Mouse (Mus musculus) CH12.LX (cell line): ENCODE measurements around the gene Arhgef10l. TPM values are rescaled to one million over a fixed set of nuclear protein-coding genes. Genes with fewer than 3 reads are reported as not detected.

Source experiments
- DNase-seq: peaks from one replicate; pipeline ENCODE4 v3.0.0-alpha.2; 2013; ENCODE audit errors: extremely low read depth
- H3K27ac ChIP-seq: 2 replicates; pipeline ENCODE4 v1.5.1; 2012; ENCODE audit warnings: low read depth, mild to moderate bottlenecking, control low read depth, moderate library complexity; ENCODE audit not compliant: insufficient read depth
- H3K27me3 ChIP-seq: replicated peaks from 2 replicates; pipeline ENCODE3; 2012; ENCODE audit warnings: inconsistent platforms
- H3K36me3 ChIP-seq, 2 experiments: replicated peaks in 1 of 2; 2 replicates each; pipeline versions ENCODE3 to v1.6.1; 2012; ENCODE audit warnings: inconsistent platforms in 1 of 2, low read length in 1 of 2, mild to moderate bottlenecking in 1 of 2, mixed read lengths in 1 of 2, moderate library complexity in 1 of 2; ENCODE audit not compliant: control insufficient read depth in 1 of 2, insufficient read depth in 1 of 2
- H3K4me1 ChIP-seq, 2 experiments: 2 replicates each; pipeline ENCODE4 v1.6.1; 2012; ENCODE audit warnings: inconsistent platforms in 1 of 2, moderate library complexity in 1 of 2; ENCODE audit not compliant: insufficient read depth in 2 of 2, control insufficient read depth in 1 of 2
- H3K4me2 ChIP-seq: 2 replicates; pipeline ENCODE4 v1.6.1; 2012; ENCODE audit warnings: low read depth, mild to moderate bottlenecking, control low read depth; ENCODE audit not compliant: poor library complexity, insufficient read depth, severe bottlenecking
- H3K4me3 ChIP-seq, 3 experiments: fragments of 150-350 bp in 1 of 3; sonication (generic) in 1 of 3; replicated peaks in 1 of 3; 2 replicates each; pipeline versions ENCODE3 to v1.5.1; 2011 to 2012; ENCODE audit warnings: low read depth in 2 of 3, low read length in 2 of 3, mild to moderate bottlenecking in 2 of 3, moderate library complexity in 2 of 3, control low read depth in 1 of 3, improper control_type of control experiment in 1 of 3, inconsistent platforms in 1 of 3, mixed read lengths in 1 of 3; ENCODE audit not compliant: poor library complexity in 1 of 3
- H3K79me2 ChIP-seq: replicated peaks from 2 replicates; pipeline ENCODE4 v1.6.1; 2012; ENCODE audit warnings: mild to moderate bottlenecking, moderate library complexity; ENCODE audit not compliant: control insufficient read depth, poor library complexity, insufficient read depth, severe bottlenecking; ENCODE audit errors: extremely low read depth
- H3K9ac ChIP-seq: 2 replicates; pipeline ENCODE4 v1.6.1; 2012; ENCODE audit warnings: low read depth, mild to moderate bottlenecking, control low read depth, moderate library complexity; ENCODE audit not compliant: insufficient read depth
- H3K9me3 ChIP-seq: replicated peaks from 2 replicates; pipeline ENCODE3; 2012; ENCODE audit warnings: low read length, inconsistent platforms, mixed read lengths
- GABPA ChIP-seq: IDR thresholded peaks from 2 replicates; pipeline ENCODE4 v1.6.1; 2012; ENCODE audit warnings: low read depth, low read length, improper control_type of control experiment, inconsistent platforms; ENCODE audit not compliant: insufficient replicate concordance
- HCFC1 ChIP-seq: IDR thresholded peaks from 2 replicates; pipeline ENCODE4 v1.6.1; 2012; ENCODE audit warnings: low read depth, mild to moderate bottlenecking, inconsistent platforms, low read length, improper control_type of control experiment
- JUN ChIP-seq: IDR thresholded peaks from 2 replicates; pipeline ENCODE4 v1.6.1; 2011; ENCODE audit warnings: low read depth, mild to moderate bottlenecking, low read length, improper control_type of control experiment, moderate library complexity; ENCODE audit not compliant: insufficient read depth
- KAT2A ChIP-seq: IDR thresholded peaks from 2 replicates; pipeline ENCODE4 v1.6.1; 2012; ENCODE audit warnings: low read length, improper control_type of control experiment, inconsistent platforms; ENCODE audit not compliant: insufficient replicate concordance
- MYC ChIP-seq: IDR thresholded peaks from 2 replicates; pipeline ENCODE4 v1.6.1; 2011; ENCODE audit warnings: low read depth, mild to moderate bottlenecking, improper control_type of control experiment, low read length
- NELFE ChIP-seq: IDR thresholded peaks from 2 replicates; pipeline ENCODE4 v1.6.1; 2011; ENCODE audit warnings: low read depth, low read length, improper control_type of control experiment
- NRF1 ChIP-seq: IDR thresholded peaks from 2 replicates; pipeline ENCODE4 v1.6.1; 2014; ENCODE audit warnings: low read depth, mild to moderate bottlenecking, inconsistent platforms, low read length, improper control_type of control experiment, moderate library complexity
- PAX5 ChIP-seq: IDR thresholded peaks from 2 replicates; pipeline ENCODE4 v1.6.1; 2012; ENCODE audit warnings: low read length, inconsistent platforms, mixed read lengths
- RAD21 ChIP-seq: IDR thresholded peaks from 2 replicates; pipeline ENCODE4 v1.6.1; 2011; ENCODE audit warnings: low read depth, mild to moderate bottlenecking, low read length, improper control_type of control experiment, moderate library complexity
- UBTF ChIP-seq: IDR thresholded peaks from 2 replicates; pipeline ENCODE4 v1.6.1; 2012; ENCODE audit warnings: low read depth, mild to moderate bottlenecking, inconsistent platforms, low read length, improper control_type of control experiment, moderate library complexity
- dilution Hi-C: fragments of 300-500 bp; cut with MboI; formaldehyde crosslinking; loops from 2 replicates; pipeline ENCODE4 v1.14.3; 2020; ENCODE audit warnings: low sequenced_read_pairs; ENCODE audit not compliant: extremely low pct_unique_long_range_greater_than_20kb, extremely low pct_ligation_motif_present
- in situ Hi-C: fragments of 300-500 bp; cut with MboI; formaldehyde crosslinking; loops from 3 replicates; pipeline ENCODE4 v1.14.3; 2019; ENCODE audit warnings: low sequenced_read_pairs, low pct_ligation_motif_present, low pct_unique_long_range_greater_than_20kb, mixed read lengths
- polyA plus RNA-seq: library from polyadenylated mRNA; unstranded; fragments of >175 nt; gene quantifications from 2 replicates; pipeline ENCODE4 v1.2.1, GENCODE M21; 2012; ENCODE audit warnings: low read depth; ENCODE audit not compliant: insufficient read length
- total RNA-seq, 2 experiments: library from RNA; depleted of rRNA; stranded (reverse); fragments of 300-350 nt in 1 of 2; fragments of >200 nt in 1 of 2; gene quantifications; 2 replicates each; pipeline ENCODE4 v1.2.3; 2012 to 2014

Gene Arhgef10l
- total and polyA plus RNA-seq, 3 experiments, result 4.5 to 15.8 (median 10.2) TPM

DNA sequence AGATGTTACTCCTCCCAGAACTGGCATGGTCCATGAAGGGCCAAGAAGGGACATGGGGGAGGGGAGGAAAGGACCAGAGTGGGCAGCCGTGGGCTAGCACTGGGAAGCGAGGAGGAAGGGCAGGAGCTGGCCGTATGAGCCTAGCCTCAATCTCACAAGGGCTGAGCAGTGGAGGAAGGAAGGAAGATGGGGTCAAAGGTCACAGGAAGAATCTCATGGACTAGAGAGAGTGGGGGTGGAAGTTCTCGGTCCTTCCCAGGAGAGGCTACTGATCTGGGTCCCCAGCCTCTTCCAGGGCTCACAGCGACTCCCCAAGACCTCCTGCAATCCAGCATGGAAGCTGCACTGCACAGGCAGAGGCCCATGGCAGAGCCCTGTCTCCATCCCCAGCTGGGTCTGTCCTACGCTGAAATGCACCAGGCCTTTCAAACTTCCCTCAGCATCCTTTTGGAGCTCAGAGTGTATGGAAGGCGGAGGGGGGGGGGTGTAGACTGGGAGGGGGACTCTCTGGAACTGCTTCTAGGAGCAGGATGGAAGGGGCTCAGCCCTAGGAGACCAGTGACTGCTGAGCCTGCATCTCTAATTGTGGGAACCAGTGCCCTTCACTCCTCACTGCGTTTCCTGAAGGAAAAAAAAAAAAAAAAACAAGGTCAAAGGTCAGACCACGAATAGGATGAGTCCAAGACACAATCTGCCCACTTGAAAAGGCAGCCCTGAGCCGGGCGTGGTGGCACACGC, 7.9 kb upstream of the Arhgef10l start:
- peaks cover 20% of the 10 kb centered on the region for H3K27me3 ChIP-seq
- no peak overlapping the region for H3K4me2 ChIP-seq
- no peaks in the 10 kb centered on the region for H3K79me2 ChIP-seq
- no peak overlapping the region for H3K4me3 ChIP-seq
- H3K4me1 ChIP-seq, result no peaks in the 10 kb centered on the region
- dilution Hi-C loops, result no loop called here
- in situ Hi-C loops, result loop anchor here (10.0 kb wide), 1 partner anchor 119 kb away; no protein-coding TSS in a partner anchor
- no peak overlapping the region for H3K27ac ChIP-seq
- no peak overlapping the region for H3K9ac ChIP-seq
- DNase-seq, result no peak
- no peaks in the 10 kb centered on the region for H3K36me3 ChIP-seq
- H3K9me3 ChIP-seq, result no peaks in the 10 kb centered on the region
- TF ChIP-seq MYC, result no peak
- TF ChIP-seq UBTF, result no peak

DNA sequence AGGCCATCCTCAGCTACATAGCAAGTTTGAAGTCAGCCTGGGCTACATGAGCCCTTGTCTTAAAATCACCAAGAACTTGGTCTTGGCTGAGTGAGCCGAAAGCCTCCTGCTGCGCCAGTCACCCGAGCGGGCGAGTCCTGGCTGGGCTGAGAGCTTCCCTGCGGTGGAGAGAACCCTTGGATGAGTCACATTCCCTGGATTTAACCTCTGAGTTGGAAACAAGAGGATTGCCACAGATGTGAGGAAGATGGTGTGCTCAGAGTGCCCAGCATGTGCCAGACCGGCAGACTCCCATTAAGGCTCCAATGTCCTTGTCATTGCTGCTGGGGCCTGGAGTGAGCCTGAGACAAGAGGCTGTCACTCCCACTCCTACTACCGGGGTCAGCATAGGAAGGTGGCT, 2.0 kb upstream of the Arhgef10l start:
- in situ Hi-C loops, result no loop called here
- H3K36me3 ChIP-seq, result no peaks in the 10 kb centered on the region

DNA sequence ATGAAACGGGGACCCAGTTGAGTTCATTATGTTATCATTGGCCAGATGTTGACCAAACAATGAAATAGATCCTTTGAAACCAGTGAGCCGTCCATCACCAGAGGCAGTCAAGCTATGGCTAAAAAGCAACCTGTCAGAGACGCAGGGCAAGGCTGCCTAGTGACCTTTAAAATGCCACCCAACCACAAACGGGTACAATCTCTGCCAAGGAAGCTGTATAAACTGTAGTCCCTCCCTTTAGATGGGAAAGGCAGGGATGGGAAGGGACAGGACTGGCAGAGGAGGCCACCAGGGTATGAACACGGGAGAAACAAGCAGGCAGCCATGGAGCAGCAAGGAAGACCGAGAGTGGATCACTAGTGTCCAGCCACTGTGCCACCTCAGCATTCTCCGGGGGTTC, 759 bp downstream of the Arhgef10l start:
- DNase-seq, result no peak
- Histone ChIP-seq H3K27ac (no peak overlapping the region), H3K36me3 (no peaks in the 10 kb centered on the region), H3K4me1 (peaks cover 0 to 14% of the 10 kb centered on the region in 2 experiments; a peak in 2 of 4 replicates), H3K4me2 (no peak overlapping the region), H3K9ac (no peak overlapping the region), H3K27me3 (peaks cover 60% of the 10 kb centered on the region), H3K4me3 (no peak overlapping the region), H3K9me3 (no peaks in the 10 kb centered on the region), H3K79me2 (no peaks in the 10 kb centered on the region)
- dilution Hi-C loops, result no loop called here
- TF ChIP-seq JUN (no peak), RAD21 (no peak), UBTF (no peak), KAT2A (no peak), NELFE (no peak), MYC (no peak), GABPA (no peak)
- in situ Hi-C loops, result no loop called here

More for the DNA sequence above, 2.0 kb upstream of the Arhgef10l start:
- H3K4me2 ChIP-seq, result no peak overlapping the region
- H3K79me2 ChIP-seq, result no peaks in the 10 kb centered on the region
- H3K4me3 ChIP-seq, result no peak overlapping the region
- H3K27me3 ChIP-seq, result peaks cover 57% of the 10 kb centered on the region
- TF ChIP-seq NRF1, result no peak
- no peak for TF ChIP-seq RAD21
- no peak for TF ChIP-seq UBTF
- TF ChIP-seq PAX5, result no peak
- TF ChIP-seq HCFC1, result no peak
- no peak overlapping the region for H3K9ac ChIP-seq
- dilution Hi-C loops, result no loop called here
- no peaks in the 10 kb centered on the region for H3K9me3 ChIP-seq
- H3K27ac ChIP-seq, result no peak overlapping the region
- DNase-seq, result no peak
- H3K4me1 ChIP-seq, result peaks cover 0 to 1% of the 10 kb centered on the region in 2 experiments; a peak in 1 of 4 replicates
